Mouse (Mus musculus) embryonic stem cell, embryonic (primary cell): ENCODE data around the gene Gm45208.

Source experiments
- CTCF ChIA-PET, 4 experiments: fragments of 300-600 bp in 2 of 4; fragments of 350-600 bp in 2 of 4; sonication (Branson Sonifier 250); formaldehyde crosslinking; loops; one replicate each; lab custom pipeline; 2022; ENCODE audit warnings: inconsistent platforms in 2 of 4; lab: Charles Lee
- POLR2A ChIA-PET, 4 experiments: fragments of 300-600 bp in 2 of 4; fragments of 350-600 bp in 2 of 4; sonication (Branson Sonifier 250); formaldehyde crosslinking; loops; one replicate each; lab custom pipeline; 2022; ENCODE audit warnings: antibody characterized with exemption in 4 of 4, inconsistent platforms in 1 of 4; lab: Charles Lee

Gm45208 gene

GRCm38 (mm10) chrX:7714135-7714899 is 7.7 kb upstream of the Gm45208 start, which contains the start of gene Wdr45:
TSS of gene Wdr45 (plus strand) at chrX:7714333.
- POLR2A ChIA-PET: interaction anchor here in 2 of 4 experiments (0.5 to 5.1 kb wide), 29 partner anchors 10 to 525 kb away, joined by 3 to 60 read pairs (median 3); partner anchors contain the start of genes Praf2 (in 2 of the 2), Ccdc120 (in 1 of the 2), Foxp3 (in 1 of the 2) and Gpkow (in 1 of the 2)
- CTCF ChIA-PET: interaction anchor here in 1 of 4 experiments (0.5 to 2.2 kb wide), 4 partner anchors 35 to 449 kb away, joined by 3 to 8 read pairs (median 4); no protein-coding TSS in a partner anchor

- ChIA-PET CTCF (interaction anchor here in 2 of 4 experiments (0.6 to 0.7 kb wide), 2 partner anchors 95 to 290 kb away, joined by 3 to 4 read pairs; no protein-coding TSS in a partner anchor), POLR2A (interaction anchor here in 2 of 4 experiments (1.2 to 5.1 kb wide), 7 partner anchors 10 to 293 kb away, joined by 3 to 60 read pairs (median 12); partner anchors contain the start of gene Praf2 (in 2 of the 2))
Observed at GRCm38 (mm10) chrX:7716058-7716457, 6.0 kb upstream of the Gm45208 start.

GRCm38 (mm10) chrX:7722282-7722611 is 202 bp downstream of the Gm45208 start:
- ChIA-PET POLR2A (interaction anchor here in 3 of 4 experiments (0.6 to 9.2 kb wide), 26 partner anchors 9 to 422 kb away, joined by 3 to 61 read pairs (median 3); partner anchors contain the start of genes Hdac6 (in 2 of the 3), Tfe3 (in 2 of the 3), Clcn5 (in 1 of the 3) and Kcnd1 (in 1 of the 3)), CTCF (interaction anchor here in 1 of 4 experiments (1.4 kb wide), 1 partner anchor 29 kb away, joined by 3 read pairs; no protein-coding TSS in a partner anchor)

- ChIA-PET POLR2A (interaction anchor here in 3 of 4 experiments (0.6 to 9.2 kb wide), 28 partner anchors 8 to 421 kb away, joined by 3 to 61 read pairs (median 4); partner anchors contain the start of genes Hdac6 (in 2 of the 3), Tfe3 (in 2 of the 3), Clcn5 (in 1 of the 3) and Kcnd1 (in 1 of the 3)), CTCF (interaction anchor here in 2 of 4 experiments (1.0 to 1.4 kb wide), 2 partner anchors 11 to 30 kb away, joined by 3 read pairs; no protein-coding TSS in a partner anchor)
Observed at GRCm38 (mm10) chrX:7722691-7723090, 646 bp downstream of the Gm45208 start.

- ChIA-PET POLR2A (interaction anchor here in 3 of 4 experiments (0.6 to 9.2 kb wide), 13 partner anchors 9 to 258 kb away, joined by 3 to 61 read pairs (median 4); partner anchors contain the start of genes Wdr45 (in 2 of the 3), Cacna1f (in 1 of the 3), Gpkow (in 1 of the 3) and Otud5 (in 1 of the 3)), CTCF (interaction anchor here in 2 of 4 experiments (0.7 to 1.0 kb wide), 2 partner anchors 10 kb away, joined by 3 read pairs; no protein-coding TSS in a partner anchor)
Observed at GRCm38 (mm10) chrX:7724135-7724534, 2.1 kb downstream of the Gm45208 start.

- ChIA-PET CTCF (interaction anchor here in 3 of 4 experiments (0.6 to 1.6 kb wide), 3 partner anchors 8 to 17 kb away, joined by 3 to 5 read pairs (median 4); no protein-coding TSS in a partner anchor), POLR2A (interaction anchor here in 3 of 4 experiments (0.8 to 9.2 kb wide), 17 partner anchors 8 to 407 kb away, joined by 3 to 61 read pairs (median 4); partner anchors contain the start of genes Wdr45 (in 2 of the 3), Clcn5 (in 1 of the 3), Gpkow (in 1 of the 3) and Tfe3 (in 1 of the 3))
Observed at GRCm38 (mm10) chrX:7725841-7726240, 3.8 kb downstream of the Gm45208 start.

- CTCF ChIA-PET: interaction anchor here in 1 of 4 experiments (1.0 to 1.4 kb wide), 3 partner anchors 34 to 306 kb away, joined by 3 read pairs; no protein-coding TSS in a partner anchor
- POLR2A ChIA-PET: interaction anchor here in 3 of 4 experiments (0.6 to 9.2 kb wide), 14 partner anchors 10 to 419 kb away, joined by 3 to 61 read pairs (median 10); partner anchors contain the start of genes Wdr45 (in 2 of the 3), Hdac6 (in 1 of the 3), Otud5 (in 1 of the 3) and Rbm3 (in 1 of the 3)
Observed at GRCm38 (mm10) chrX:7727176-7727575, 5.1 kb downstream of the Gm45208 start.

- POLR2A ChIA-PET: interaction anchor here (0.6 to 9.2 kb wide), 29 partner anchors 9 to 417 kb away, joined by 3 to 61 read pairs (median 4); partner anchors contain the start of genes Otud5 (in 2 of the 4), Wdr45 (in 2 of the 4), Ccdc120 (in 1 of the 4) and Gpkow (in 1 of the 4)
- CTCF ChIA-PET: interaction anchor here in 2 of 4 experiments (0.6 to 1.4 kb wide), 4 partner anchors 35 to 307 kb away, joined by 3 read pairs; no protein-coding TSS in a partner anchor
Observed at GRCm38 (mm10) chrX:7728215-7728921, 6.3 kb downstream of the Gm45208 start, which contains the start of gene Praf2. TSS of gene Praf2 (plus strand) at chrX:7728439.

GRCm38 (mm10) chrX:7728922-7729265 is 6.8 kb downstream of the Gm45208 start:
- ChIA-PET CTCF (interaction anchor here in 2 of 4 experiments (0.6 to 1.4 kb wide), 2 partner anchors 36 to 58 kb away, joined by 3 read pairs; no protein-coding TSS in a partner anchor), POLR2A (interaction anchor here (0.6 to 9.2 kb wide), 18 partner anchors 10 to 417 kb away, joined by 3 to 61 read pairs (median 4); partner anchors contain the start of genes Ccdc120 (in 1 of the 4), Gpkow (in 1 of the 4), Hdac6 (in 1 of the 4) and Rbm3 (in 1 of the 4))

- CTCF ChIA-PET: interaction anchor here in 3 of 4 experiments (0.5 to 2.2 kb wide), 32 partner anchors 8 to 426 kb away, joined by 3 to 12 read pairs (median 4); partner anchors contain the start of genes Ccdc120 (in 1 of the 3), Gpkow (in 1 of the 3) and Hdac6 (in 1 of the 3)
- POLR2A ChIA-PET: interaction anchor here in 3 of 4 experiments (0.6 to 2.4 kb wide), 18 partner anchors 8 to 178 kb away, joined by 3 to 14 read pairs (median 4); partner anchors contain the start of genes Ccdc120 (in 3 of the 3), Gm45208 (in 1 of the 3), Gripap1 (in 1 of the 3) and Tfe3 (in 1 of the 3)
Observed at GRCm38 (mm10) chrX:7733571-7734156, 11.6 kb downstream of the Gm45208 start.

- ChIA-PET POLR2A (interaction anchor here in 3 of 4 experiments (0.5 to 2.9 kb wide), 13 partner anchors 10 to 393 kb away, joined by 3 to 12 read pairs (median 4); partner anchors contain the start of genes Praf2 (in 2 of the 3), Gm45208 (in 1 of the 3), Hdac6 (in 1 of the 3) and Wdr13 (in 1 of the 3)), CTCF (interaction anchor here in 2 of 4 experiments (0.7 to 1.0 kb wide), 2 partner anchors 164 to 276 kb away, joined by 3 read pairs; no protein-coding TSS in a partner anchor)
Observed at GRCm38 (mm10) chrX:7739336-7740081, 17.5 kb downstream of the Gm45208 start.

- CTCF ChIA-PET: interaction anchor here in 1 of 4 experiments (1.0 kb wide), 1 partner anchor 276 kb away, joined by 3 read pairs; no protein-coding TSS in a partner anchor
- POLR2A ChIA-PET: interaction anchor here in 3 of 4 experiments (0.6 to 2.9 kb wide), 9 partner anchors 12 to 207 kb away, joined by 3 to 12 read pairs (median 5); partner anchors contain the start of genes Praf2 (in 3 of the 3), Gm45208 (in 1 of the 3) and Hdac6 (in 1 of the 3)
Observed at GRCm38 (mm10) chrX:7740082-7740819, 18.2 kb downstream of the Gm45208 start.

- ChIA-PET POLR2A (interaction anchor here (0.6 to 2.9 kb wide), 8 partner anchors 10 to 35 kb away, joined by 3 to 12 read pairs (median 4); partner anchors contain the start of gene Praf2 (in 3 of the 4)), CTCF (interaction anchor here in 1 of 4 experiments (1.7 kb wide), 1 partner anchor 8 kb away, joined by 5 read pairs; no protein-coding TSS in a partner anchor)
Observed at GRCm38 (mm10) chrX:7741103-7741502, 19.1 kb downstream of the Gm45208 start.

- ChIA-PET POLR2A (interaction anchor here in 3 of 4 experiments (0.5 to 1.6 kb wide), 9 partner anchors 10 to 115 kb away, joined by 3 to 12 read pairs (median 4); partner anchors contain the start of genes Praf2 (in 1 of the 3), Tfe3 (in 1 of the 3) and Wdr45 (in 1 of the 3)), CTCF (interaction anchor here in 3 of 4 experiments (0.6 to 1.7 kb wide), 14 partner anchors 10 to 1243 kb away, joined by 3 to 12 read pairs (median 3); no protein-coding TSS in a partner anchor)
Observed at GRCm38 (mm10) chrX:7743470-7743869, 21.4 kb downstream of the Gm45208 start.
